Mouse (Mus musculus) liver, postnatal 0 days (tissue): ENCODE measurements at regions not wholly inside any gene's neighbourhood (a gene's known extent, or its start where the extent isn't known, plus 50 kb on each side); places are given as distances from the start of the nearest gene placed in this dataset.

ENCODE experiments used
- ATAC-seq: fragments of 200-750 bp; cut with Nextera tagmentation; 2 replicates; pipeline ENCODE4 v1.8.0; 2017; ENCODE audit warnings: mild to moderate bottlenecking, moderate library complexity
- DNase-seq: peaks from one replicate; pipeline ENCODE4 v3.0.0-alpha.2; 2016
- H3K27ac ChIP-seq: fragments of 300-500 bp; sonication (generic); 2 replicates; pipeline ENCODE4 v1.5.1; 2014; ENCODE audit warnings: antibody characterized with exemption, moderate library complexity, mild to moderate bottlenecking, low read depth
- H3K27me3 ChIP-seq: fragments of 300-500 bp; sonication (generic); 2 replicates; pipeline ENCODE4 v1.6.1; 2014; ENCODE audit warnings: low read length, control low read depth, mixed read lengths; ENCODE audit not compliant: insufficient read depth
- H3K36me3 ChIP-seq: fragments of 300-500 bp; sonication (generic); replicated peaks from 2 replicates; pipeline ENCODE4 v1.6.1; 2014; ENCODE audit warnings: mild to moderate bottlenecking, control low read depth, low read length, moderate library complexity, mixed read lengths; ENCODE audit not compliant: insufficient read depth
- H3K4me1 ChIP-seq: fragments of 300-500 bp; sonication (generic); 2 replicates; pipeline ENCODE4 v1.6.1; 2014; ENCODE audit warnings: antibody characterized with exemption, mild to moderate bottlenecking, control low read depth; ENCODE audit not compliant: insufficient read depth
- H3K4me2 ChIP-seq: fragments of 300-500 bp; sonication (generic); 2 replicates; pipeline ENCODE4 v1.6.1; 2014; ENCODE audit warnings: low read depth, mild to moderate bottlenecking, low read length, moderate library complexity, mixed read lengths
- H3K4me3 ChIP-seq: fragments of 300-500 bp; sonication (generic); 2 replicates; pipeline ENCODE4 v1.5.1; 2014; ENCODE audit warnings: low read depth, low read length
- H3K9ac ChIP-seq: fragments of 300-500 bp; sonication (generic); replicated peaks from 2 replicates; pipeline ENCODE4 v1.6.1; 2014; ENCODE audit warnings: mild to moderate bottlenecking, moderate library complexity
- H3K9me3 ChIP-seq: fragments of 300-500 bp; sonication (generic); 2 replicates; pipeline ENCODE4 v1.6.1; 2016; ENCODE audit warnings: mild to moderate bottlenecking, control low read depth, low read length, mixed read lengths
- CTCF ChIP-seq: sonication (generic); IDR thresholded peaks from 2 replicates; pipeline ENCODE4 v1.5.1; 2016; ENCODE audit warnings: antibody characterized with exemption, low read depth
- EP300 ChIP-seq: IDR thresholded peaks from 2 replicates; pipeline ENCODE4 v1.6.1; 2016; ENCODE audit warnings: antibody characterized with exemption, low read depth, mild to moderate bottlenecking
- WGBS: fragments of 180-500 bp; shearing (Covaris S2); extraction: QIAGEN DNeasy Blood & Tissue Kit; methylation state at CpG from one replicate; pipeline ENCODE4 v1.1.7; 2014; ENCODE audit not compliant: insufficient replicate concordance; 5-methylcytosine and 5-hydroxymethylcytosine counted together

GRCm38 (mm10) chr9:116462232-116462631 is 287.1 kb upstream of the Tgfbr2 start:
- Histone ChIP-seq H3K27me3 (no peaks in the 10 kb centered on the region), H3K27ac (no peak overlapping the region), H3K4me2 (no peak overlapping the region), H3K9me3 (no peaks in the 10 kb centered on the region), H3K36me3 (no peaks in the 10 kb centered on the region), H3K9ac (no peak overlapping the region), H3K4me3 (no peak overlapping the region), H3K4me1 (no peaks in the 10 kb centered on the region)
- WGBS: 75% methylated on average over 2 of the region's 2 CpGs
- TF ChIP-seq EP300 (no peak), CTCF (no peak)
- ATAC-seq (no peak), DNase-seq (no peak)

GRCm38 (mm10) chr9:116460022-116460421 is 284.9 kb upstream of the Tgfbr2 start:
- TF ChIP-seq EP300 (no peak), CTCF (no peak)
- Histone ChIP-seq H3K36me3 (no peaks in the 10 kb centered on the region), H3K4me3 (no peak overlapping the region), H3K4me2 (no peak overlapping the region), H3K27ac (no peak overlapping the region), H3K27me3 (no peaks in the 10 kb centered on the region), H3K4me1 (no peaks in the 10 kb centered on the region), H3K9ac (no peak overlapping the region), H3K9me3 (no peaks in the 10 kb centered on the region)
- no peak for ATAC-seq
- no peak for DNase-seq
- WGBS: 52% methylated on average over 2 of the region's 2 CpGs

GRCm38 (mm10) chr9:116452050-116452449 is 276.9 kb upstream of the Tgfbr2 start:
- ATAC-seq: no peak
- no peak for DNase-seq
- no peak for TF ChIP-seq EP300
- TF ChIP-seq CTCF: no peak
- no peaks in the 10 kb centered on the region for H3K27me3 ChIP-seq
- H3K4me1 ChIP-seq: no peaks in the 10 kb centered on the region
- H3K4me2 ChIP-seq: no peak overlapping the region
- H3K36me3 ChIP-seq: no peaks in the 10 kb centered on the region
- no peak overlapping the region for H3K4me3 ChIP-seq
- H3K9me3 ChIP-seq: no peaks in the 10 kb centered on the region
- no peak overlapping the region for H3K27ac ChIP-seq
- no peak overlapping the region for H3K9ac ChIP-seq
- WGBS: 79% methylated on average over 4 of the region's 4 CpGs

- Histone ChIP-seq H3K36me3 (no peaks in the 10 kb centered on the region), H3K9me3 (no peaks in the 10 kb centered on the region), H3K4me3 (no peak overlapping the region), H3K27me3 (no peaks in the 10 kb centered on the region), H3K4me2 (no peak overlapping the region), H3K9ac (no peak overlapping the region), H3K27ac (no peak overlapping the region), H3K4me1 (no peaks in the 10 kb centered on the region)
- WGBS: 78% methylated on average over 4 of the region's 4 CpGs
- no peak for DNase-seq
- no peak for TF ChIP-seq EP300
- TF ChIP-seq CTCF: no peak
- no peak for ATAC-seq
Measured at GRCm38 (mm10) chr9:116450829-116451228, 275.7 kb upstream of the Tgfbr2 start.

- H3K9ac ChIP-seq: no peak overlapping the region
- no peaks in the 10 kb centered on the region for H3K27me3 ChIP-seq
- H3K36me3 ChIP-seq: no peaks in the 10 kb centered on the region
- no peak overlapping the region for H3K4me3 ChIP-seq
- H3K9me3 ChIP-seq: no peaks in the 10 kb centered on the region
- no peak for ATAC-seq
- H3K27ac ChIP-seq: no peak overlapping the region
- H3K4me2 ChIP-seq: no peak overlapping the region
- DNase-seq: no peak
- 75% methylated on average over 6 of the region's 6 CpGs for WGBS
- H3K4me1 ChIP-seq: no peaks in the 10 kb centered on the region
- no peak for TF ChIP-seq EP300
Measured at GRCm38 (mm10) chr9:116447734-116448133, 272.6 kb upstream of the Tgfbr2 start.

- WGBS: 43% methylated on average over 1 of the region's 1 CpGs
- Histone ChIP-seq H3K9ac (no peak overlapping the region), H3K4me2 (no peak overlapping the region), H3K27me3 (no peaks in the 10 kb centered on the region), H3K4me3 (no peak overlapping the region), H3K36me3 (no peaks in the 10 kb centered on the region), H3K27ac (no peak overlapping the region), H3K4me1 (no peaks in the 10 kb centered on the region), H3K9me3 (no peaks in the 10 kb centered on the region)
- no peak for TF ChIP-seq CTCF
- no peak for TF ChIP-seq EP300
- ATAC-seq (no peak), DNase-seq (no peak)
Measured at GRCm38 (mm10) chr9:116438580-116438979, 263.4 kb upstream of the Tgfbr2 start.

- WGBS: 65% methylated on average over 1 of the region's 1 CpGs
- no peak overlapping the region for H3K27ac ChIP-seq
- no peak for ATAC-seq
Measured at GRCm38 (mm10) chr9:116434414-116434813, 259.3 kb upstream of the Tgfbr2 start.

More at GRCm38 (mm10) chr9:116434414-116434813, 259.3 kb upstream of the Tgfbr2 start:
- TF ChIP-seq CTCF (no peak), EP300 (no peak)
- H3K4me3 ChIP-seq: no peak overlapping the region
- H3K4me2 ChIP-seq: no peak overlapping the region
- no peaks in the 10 kb centered on the region for H3K9me3 ChIP-seq
- no peaks in the 10 kb centered on the region for H3K27me3 ChIP-seq
- no peak for DNase-seq
- H3K36me3 ChIP-seq: no peaks in the 10 kb centered on the region
- H3K9ac ChIP-seq: no peak overlapping the region
- H3K4me1 ChIP-seq: no peaks in the 10 kb centered on the region
